8 mouse cellular contexts compared by ENCODE assay signal in genomic region chr10:121256115-121256825, GRCm38 (mm10).
DNase-seq lines count a peak whose midpoint lies in the region; ATAC-seq and TF ChIP-seq lines count a peak whose summit lies in the region.
"Had no signal": no experiment of that assay in that cellular context is flagged by ENCODE, and none has a peak within 500 bp of the region (broad histone marks: within the 10 kb centered on the region; RNA-seq: fewer than 3 reads in every experiment).

No protein-coding gene starts in this region.

- CTCF ChIA-PET in Patski (lab: Charles Lee), result interaction anchor here (0.8 to 3.8 kb wide), 5 partner anchors 8 to 223 kb away, joined by 3 to 36 read pairs (median 4); partner anchors contain the start of gene Wif1

- no peak for DNase-seq in Patski (ENCODE audit: low read depth, low spot score)
- DNase-seq in c-Kit-negative CD71-positive TER-119-positive erythroid progenitor cells, embryonic 14.5 days (ENCODE audit: low read depth, low spot score), result peak; percentile 22
- DNase-seq in hindbrain, embryonic 11.5 days (ENCODE audit: low spot score), result peak; percentile 89
- DNase-seq in layer of hippocampus, adult 9-11 months, result peak; percentile 27
- DNase-seq in lung, postnatal 36 days, result peak; percentile 76
- DNase-seq in retina, postnatal 1 day, result peak; percentile 87

- H3K4me3 ChIP-seq in hindbrain, embryonic 11.5 days (ENCODE audit: low read depth, low read length), result no peak overlapping the region
- H3K4me3 ChIP-seq: neural tube, embryonic 13.5 days had no signal

- POLR2A ChIA-PET in Patski (lab: Charles Lee), result interaction anchor here (0.9 to 1.4 kb wide), 2 partner anchors 10 to 1009 kb away, joined by 3 read pairs; no protein-coding TSS in a partner anchor

- no peaks in the 10 kb centered on the region for H3K9me3 ChIP-seq in hindbrain, embryonic 11.5 days (ENCODE audit: control insufficient read depth, low read length)
- H3K9me3 ChIP-seq: neural tube, embryonic 13.5 days had no signal

- H3K9ac ChIP-seq in hindbrain, embryonic 11.5 days (ENCODE audit: low read depth, low read length), result no peak overlapping the region
- H3K9ac ChIP-seq: neural tube, embryonic 13.5 days had no signal

- no peaks in the 10 kb centered on the region for H3K4me1 ChIP-seq in hindbrain, embryonic 11.5 days (replicated peaks; ENCODE audit: control insufficient read depth, insufficient read depth, low read length)

- TF ChIP-seq CTCF in Patski (IDR thresholded peaks at IDR 0.05), result peak; percentile 87

- no peak overlapping the region for H3K27ac ChIP-seq in hindbrain, embryonic 11.5 days (ENCODE audit: low read depth, low read length)
- H3K27ac ChIP-seq: neural tube, embryonic 13.5 days had no signal

- in situ Hi-C loops in Patski (cut with MboI; ENCODE audit: low pct_unique_long_range_greater_than_20kb), result loop anchor here (5.0 to 25.0 kb wide), 3 partner anchors 224 to 544 kb away; partner anchors contain the start of gene Wif1

- peak; percentile 76 for ATAC-seq in Patski
- ATAC-seq in erythroblast, adult 5-6 weeks (replicated peaks; ENCODE audit: low FRiP score, poor library complexity, severe bottlenecking), result peak; percentile 83
- ATAC-seq in hindbrain, embryonic 11.5 days (ENCODE audit: low FRiP score), result peak; percentile 66; the same call in 1 of the 2 replicates

- no peaks in the 10 kb centered on the region for H3K36me3 ChIP-seq in hindbrain, embryonic 11.5 days (ENCODE audit: control insufficient read depth, insufficient read depth, low read length)
- H3K36me3 ChIP-seq: neural tube, embryonic 13.5 days had no signal

- no peak overlapping the region for H3K4me2 ChIP-seq in hindbrain, embryonic 11.5 days (replicated peaks; ENCODE audit: low read depth, low read length)
- H3K4me2 ChIP-seq: neural tube, embryonic 13.5 days had no signal

- no peaks in the 10 kb centered on the region for H3K27me3 ChIP-seq in Patski
- no peaks in the 10 kb centered on the region for H3K27me3 ChIP-seq in hindbrain, embryonic 11.5 days (ENCODE audit: control insufficient read depth, insufficient read depth, low read length)

- 25% methylated on average over 17 of the region's 17 CpGs for WGBS in hindbrain, embryonic 11.5 days
